Mouse (Mus musculus): ENCODE data around the gene Slc35e3.

DNA sequence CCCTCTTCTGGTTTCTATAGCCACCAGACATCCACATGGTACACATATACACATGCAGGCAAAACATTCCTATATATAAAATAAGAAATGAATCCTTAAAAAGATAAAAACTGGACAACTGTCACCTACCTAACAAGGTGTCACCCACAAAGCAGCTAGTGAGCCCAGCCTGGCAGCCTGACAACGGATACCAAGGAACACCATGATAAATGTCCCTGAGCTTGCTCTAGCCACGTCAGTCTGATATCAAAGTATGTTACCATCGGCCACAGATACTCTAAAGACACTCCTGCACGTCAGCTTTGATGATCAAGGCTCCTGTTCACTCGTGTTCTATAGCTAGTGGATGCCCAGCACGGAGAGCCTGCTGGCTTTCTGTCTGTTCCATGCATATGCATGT, 39.7 kb downstream of the Slc35e3 start:
- no peak for TF ChIP-seq EP300 (IDR thresholded peaks at IDR 0.05; ENCODE audit: insufficient read depth, low read depth, low read length)
- TF ChIP-seq POLR2A (IDR thresholded peaks at IDR 0.05; ENCODE audit: insufficient read depth, low read length) = no peak
